Mouse (Mus musculus): ENCODE results near the gene Aldh8a1. TPM values are rescaled to one million over a fixed set of nuclear protein-coding genes. Genes with fewer than 3 reads are reported as not detected.

Aldh8a1 gene
- total and polyA plus RNA-seq, 2 experiments from 2014 or later = not detected

- TF ChIP-seq CTCF (IDR thresholded peaks at IDR 0.05; ENCODE audit: low read depth) = no peak
- H3K27me3 ChIP-seq (ENCODE audit: insufficient read depth, low read length) = no peaks in the 10 kb centered on the region
- H3K9ac ChIP-seq (replicated peaks; ENCODE audit: low read length) = no peak overlapping the region
- H3K4me2 ChIP-seq (ENCODE audit: low read depth, low read length) = no peak overlapping the region
- H3K9me3 ChIP-seq (ENCODE audit: low read length) = no peaks in the 10 kb centered on the region
- peaks cover 30% of the 10 kb centered on the region for H3K36me3 ChIP-seq (ENCODE audit: insufficient read depth, low read length)
- no peak for ATAC-seq
- no peak for DNase-seq (ENCODE audit: low spot score)
- 72% methylated on average over 5 of the region's 5 CpGs for WGBS
- H3K4me1 ChIP-seq (ENCODE audit: insufficient read depth, low read length) = no peaks in the 10 kb centered on the region
- H3K27ac ChIP-seq = no peak overlapping the region
- H3K4me3 ChIP-seq (ENCODE audit: low read length) = no peak overlapping the region
Observed at GRCm38 (mm10) chr10:21353890-21354289, 23.2 kb upstream of the Aldh8a1 start.

GRCm38 (mm10) chr10:21354506-21354905 is 22.6 kb upstream of the Aldh8a1 start:
- H3K4me2 ChIP-seq (ENCODE audit: low read depth, low read length) = no peak overlapping the region
- ATAC-seq (no peak), DNase-seq (ENCODE audit: low spot score) (no peak)
- no peak overlapping the region for H3K9ac ChIP-seq (replicated peaks; ENCODE audit: low read length)
- H3K27ac ChIP-seq = no peak overlapping the region
- no peaks in the 10 kb centered on the region for H3K27me3 ChIP-seq (ENCODE audit: insufficient read depth, low read length)
- no peaks in the 10 kb centered on the region for H3K4me1 ChIP-seq (ENCODE audit: insufficient read depth, low read length)
- TF ChIP-seq CTCF (IDR thresholded peaks at IDR 0.05; ENCODE audit: low read depth) = no peak
- H3K9me3 ChIP-seq (ENCODE audit: low read length) = no peaks in the 10 kb centered on the region
- peaks cover 28% of the 10 kb centered on the region for H3K36me3 ChIP-seq (ENCODE audit: insufficient read depth, low read length)
- WGBS = 94% methylated on average over 7 of the region's 7 CpGs
- no peak overlapping the region for H3K4me3 ChIP-seq (ENCODE audit: low read length)

DNA sequence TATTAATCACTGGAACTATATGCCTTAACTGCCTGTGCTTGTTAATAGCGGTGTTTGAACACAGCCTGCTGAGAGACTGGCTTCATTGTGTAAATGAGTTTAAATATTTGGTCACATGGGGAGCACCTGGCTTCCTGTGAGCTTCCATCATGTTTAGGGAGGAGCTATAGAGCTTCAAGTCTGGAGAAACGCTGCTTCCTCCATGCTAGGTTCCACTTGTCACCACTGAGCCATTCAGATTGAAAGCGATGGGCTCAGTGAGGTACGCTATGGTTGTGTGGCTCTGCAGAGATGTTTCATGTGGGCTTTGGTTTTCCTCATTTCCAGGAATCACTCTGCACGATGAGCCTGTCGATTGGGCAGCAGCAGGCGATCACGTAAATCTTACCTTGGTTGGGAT is 19.1 kb upstream of the Aldh8a1 start:
- ATAC-seq (no peak), DNase-seq (ENCODE audit: low spot score) (no peak)
- Histone ChIP-seq H3K9ac (replicated peaks; ENCODE audit: low read length) (no peak overlapping the region), H3K27ac (no peak overlapping the region), H3K9me3 (ENCODE audit: low read length) (no peaks in the 10 kb centered on the region), H3K27me3 (ENCODE audit: insufficient read depth, low read length) (no peaks in the 10 kb centered on the region), H3K4me3 (ENCODE audit: low read length) (no peak overlapping the region), H3K36me3 (ENCODE audit: insufficient read depth, low read length) (peaks cover 14% of the 10 kb centered on the region; the same call in 1 of the 2 replicates), H3K4me1 (ENCODE audit: insufficient read depth, low read length) (no peaks in the 10 kb centered on the region), H3K4me2 (ENCODE audit: low read depth, low read length) (no peak overlapping the region)
- WGBS = 91% methylated on average over 8 of the region's 8 CpGs
- no peak for TF ChIP-seq CTCF (IDR thresholded peaks at IDR 0.05; ENCODE audit: low read depth)

DNA sequence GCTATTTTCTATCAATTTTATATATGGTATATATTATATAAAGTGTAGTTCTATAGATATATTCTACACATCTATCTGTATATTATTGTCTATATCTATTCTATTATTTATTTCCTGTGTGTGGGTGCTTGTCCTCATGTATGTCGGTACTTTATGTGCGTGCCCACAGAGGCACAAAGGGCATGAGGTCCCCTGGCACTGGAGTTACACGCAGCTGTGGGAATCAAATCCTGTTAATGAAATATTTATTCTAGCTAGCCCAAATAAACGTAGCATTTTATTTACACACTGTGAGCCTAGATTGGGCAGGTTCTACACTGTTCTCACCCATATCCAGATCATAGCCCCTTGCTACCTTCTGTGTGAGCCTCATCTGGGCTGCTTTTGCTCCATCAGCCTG is 18.0 kb upstream of the Aldh8a1 start:
- WGBS = 93% methylated on average over 4 of the region's 4 CpGs
- Histone ChIP-seq H3K4me1 (ENCODE audit: insufficient read depth, low read length) (no peaks in the 10 kb centered on the region), H3K36me3 (ENCODE audit: insufficient read depth, low read length) (peaks cover 9% of the 10 kb centered on the region; the same call in 1 of the 2 replicates), H3K4me3 (ENCODE audit: low read length) (no peak overlapping the region), H3K27me3 (ENCODE audit: insufficient read depth, low read length) (no peaks in the 10 kb centered on the region), H3K9ac (replicated peaks; ENCODE audit: low read length) (no peak overlapping the region), H3K9me3 (ENCODE audit: low read length) (no peaks in the 10 kb centered on the region), H3K27ac (no peak overlapping the region), H3K4me2 (ENCODE audit: low read depth, low read length) (no peak overlapping the region)
- TF ChIP-seq CTCF (IDR thresholded peaks at IDR 0.05; ENCODE audit: low read depth) = no peak
- no peak for DNase-seq (ENCODE audit: low spot score)
- ATAC-seq = no peak

DNA sequence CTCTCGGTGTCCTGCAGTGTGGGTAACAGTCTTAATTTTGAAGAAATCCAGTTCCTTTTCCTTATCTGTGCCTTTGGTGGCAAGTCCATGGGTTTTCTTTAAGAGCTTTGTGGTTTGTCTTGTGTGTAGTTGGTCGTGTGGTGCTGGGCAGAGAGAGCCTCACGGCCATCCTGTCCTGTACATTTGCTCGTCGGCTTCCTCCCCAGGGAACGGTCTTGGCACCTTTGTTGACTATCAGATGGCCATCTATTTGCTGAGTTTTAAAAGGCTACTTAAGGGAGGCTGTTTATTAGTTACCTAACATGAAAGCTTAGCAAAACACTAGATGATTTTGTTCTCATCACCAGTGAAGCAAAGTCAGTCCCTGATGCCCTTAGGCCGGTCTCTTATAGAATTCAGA is 15.2 kb upstream of the Aldh8a1 start:
- Histone ChIP-seq H3K9me3 (ENCODE audit: low read length) (no peaks in the 10 kb centered on the region), H3K4me2 (ENCODE audit: low read depth, low read length) (no peak overlapping the region), H3K4me1 (ENCODE audit: insufficient read depth, low read length) (no peaks in the 10 kb centered on the region), H3K36me3 (ENCODE audit: insufficient read depth, low read length) (peaks cover 15% of the 10 kb centered on the region), H3K27ac (no peak overlapping the region), H3K27me3 (ENCODE audit: insufficient read depth, low read length) (no peaks in the 10 kb centered on the region), H3K4me3 (ENCODE audit: low read length) (no peak overlapping the region), H3K9ac (replicated peaks; ENCODE audit: low read length) (no peak overlapping the region)
- DNase-seq (ENCODE audit: low spot score) (no peak), ATAC-seq (no peak)
- TF ChIP-seq CTCF (IDR thresholded peaks at IDR 0.05; ENCODE audit: low read depth) = no peak
- 80% methylated on average over 7 of the region's 7 CpGs for WGBS

DNA sequence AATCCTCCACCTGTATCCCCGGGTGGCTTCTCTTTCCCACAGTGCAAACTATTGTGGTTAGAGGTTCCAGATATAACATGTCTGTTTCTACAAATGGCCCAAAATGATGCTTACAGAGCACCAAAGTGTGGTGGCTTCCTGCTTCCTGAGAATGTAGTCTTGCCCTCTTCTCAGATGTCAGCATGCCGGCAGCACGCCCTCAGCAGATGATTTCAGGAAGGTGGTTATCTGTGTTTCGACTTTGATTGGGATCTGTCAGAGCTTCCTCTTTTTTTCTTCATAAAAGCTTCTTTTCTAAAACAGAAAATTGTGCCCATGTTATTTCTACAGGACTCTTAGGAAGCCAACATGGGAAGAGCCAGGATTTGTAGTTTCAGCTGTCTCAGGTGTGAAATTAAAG is 13.8 kb upstream of the Aldh8a1 start:
- no peak overlapping the region for H3K9ac ChIP-seq (replicated peaks; ENCODE audit: low read length)
- no peak overlapping the region for H3K27ac ChIP-seq
- no peaks in the 10 kb centered on the region for H3K9me3 ChIP-seq (ENCODE audit: low read length)
- peaks cover 18% of the 10 kb centered on the region for H3K36me3 ChIP-seq (ENCODE audit: insufficient read depth, low read length)
- no peak for TF ChIP-seq CTCF (IDR thresholded peaks at IDR 0.05; ENCODE audit: low read depth)
- DNase-seq (ENCODE audit: low spot score) (no peak), ATAC-seq (no peak)
- no peaks in the 10 kb centered on the region for H3K4me1 ChIP-seq (ENCODE audit: insufficient read depth, low read length)
- 93% methylated on average over 4 of the region's 4 CpGs for WGBS
- no peak overlapping the region for H3K4me2 ChIP-seq (ENCODE audit: low read depth, low read length)
- no peak overlapping the region for H3K4me3 ChIP-seq (ENCODE audit: low read length)
- no peaks in the 10 kb centered on the region for H3K27me3 ChIP-seq (ENCODE audit: insufficient read depth, low read length)

- ATAC-seq = no peak
- 93% methylated on average over 7 of the region's 7 CpGs for WGBS
- TF ChIP-seq CTCF (IDR thresholded peaks at IDR 0.05; ENCODE audit: low read depth) = no peak
- Histone ChIP-seq H3K9ac (replicated peaks; ENCODE audit: low read length) (no peak overlapping the region), H3K27me3 (ENCODE audit: insufficient read depth, low read length) (no peaks in the 10 kb centered on the region), H3K4me2 (ENCODE audit: low read depth, low read length) (no peak overlapping the region), H3K27ac (no peak overlapping the region), H3K4me3 (ENCODE audit: low read length) (no peak overlapping the region), H3K4me1 (ENCODE audit: insufficient read depth, low read length) (no peaks in the 10 kb centered on the region), H3K36me3 (ENCODE audit: insufficient read depth, low read length) (peaks cover 20% of the 10 kb centered on the region), H3K9me3 (ENCODE audit: low read length) (no peaks in the 10 kb centered on the region)
- no peak for DNase-seq (ENCODE audit: low spot score)
Observed at GRCm38 (mm10) chr10:21364946-21365345, 12.1 kb upstream of the Aldh8a1 start.
